Mouse (Mus musculus) lung, adult 2 months (tissue): ENCODE data around the gene H2-Q7. TPM values are rescaled to one million over a fixed set of nuclear protein-coding genes. Genes with fewer than 3 reads are reported as not detected.
"Not testable (repeated sequence)": the region's sequence is repeated elsewhere in the genome, so short reads cannot be mapped to it uniquely, and the experiment has no call there.

Experiments
- DNase-seq: peaks from one replicate; pipeline ENCODE4 v3.0.0; 2022
- H3K4me1 ChIP-seq: fragments of 200-500 bp; 2 replicates; pipeline ENCODE4 v1.6.1; 2011; ENCODE audit warnings: low read length; ENCODE audit not compliant: control insufficient read depth, insufficient read depth
- H3K4me3 ChIP-seq: fragments of 200-500 bp; replicated peaks from 2 replicates; pipeline ENCODE3; 2011; ENCODE audit warnings: low read depth, mild to moderate bottlenecking, control low read depth, low read length; ENCODE audit errors: extremely low read depth
- CTCF ChIP-seq: fragments of 200-500 bp; IDR thresholded peaks from 2 replicates; pipeline ENCODE4 v1.5.1; 2011; ENCODE audit warnings: mild to moderate bottlenecking, low read length, control low read depth; ENCODE audit not compliant: insufficient read depth
- POLR2A ChIP-seq: fragments of 200-500 bp; IDR thresholded peaks from 2 replicates; pipeline ENCODE4 v1.6.1; 2011; ENCODE audit warnings: low read depth, mild to moderate bottlenecking, control low read depth, low read length, borderline replicate concordance; ENCODE audit errors: extremely low read depth
- WGBS: fragments of 180-500 bp; shearing (Covaris S2); methylation state at CpG from one replicate; pipeline ENCODE4 v1.1.7; 2018; 5-methylcytosine and 5-hydroxymethylcytosine counted together
- polyA plus RNA-seq: library from polyadenylated mRNA; depleted of rRNA; stranded (reverse); fragments of >200 nt; gene quantifications from 2 replicates; pipeline ENCODE4 v1.2.3, GENCODE M21; 2012

H2-Q7 gene
- polyA plus RNA-seq, 1 experiment, result 211 TPM

DNA sequence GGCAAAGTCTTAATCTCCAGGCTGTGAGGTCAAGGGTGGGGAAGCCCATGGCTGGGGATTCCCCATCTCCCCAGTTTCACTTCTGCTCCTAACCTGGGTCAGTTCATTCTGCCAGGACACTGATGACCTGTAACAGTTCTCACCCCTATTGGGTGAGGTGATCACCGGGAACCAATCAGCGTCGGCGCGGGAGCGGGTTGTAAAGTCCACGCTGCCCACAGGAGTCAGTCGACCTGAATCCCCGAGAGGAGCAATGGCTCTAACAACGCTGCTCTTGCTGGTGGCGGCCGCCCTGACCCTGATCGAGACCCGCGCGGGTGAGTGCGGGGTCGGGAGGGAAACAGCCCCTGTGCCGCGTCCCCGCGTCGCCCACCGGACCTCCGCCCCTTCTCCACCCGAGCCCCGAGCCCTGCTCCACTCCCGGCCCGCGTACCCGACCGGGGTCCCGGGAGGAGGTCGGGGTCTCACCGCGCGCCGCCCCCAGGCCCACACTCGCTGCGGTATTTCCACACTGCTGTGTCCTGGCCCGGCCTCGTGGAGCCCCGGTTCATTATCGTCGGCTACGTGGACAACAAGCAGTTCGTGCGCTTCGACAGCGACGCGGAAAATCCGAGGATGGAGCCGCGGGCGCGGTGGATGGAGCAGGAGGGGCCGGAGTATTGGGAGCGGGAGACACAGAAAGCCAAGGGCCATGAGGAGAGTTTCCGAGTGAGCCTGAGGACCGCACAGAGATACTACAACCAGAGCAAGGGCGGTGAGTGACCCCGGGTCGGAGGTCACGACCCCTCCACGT, 14.1 kb upstream of the H2-Q7 start, which contains the start of gene H2-Q6:
Gene H2-Q6 (plus strand): TSS at position 227 of the 793 bp plus-strand sequence.
- peak within 1 kb of the TSS; percentile 81 for H3K4me3 ChIP-seq
- DNase-seq, result peak; percentile 72
- 3% methylated on average over 61 of the region's 66 CpGs for WGBS
- TF ChIP-seq POLR2A, result peak; percentile 83; the same call in 1 of the 2 replicates
- not testable (repeated sequence) for H3K4me1 ChIP-seq

DNA sequence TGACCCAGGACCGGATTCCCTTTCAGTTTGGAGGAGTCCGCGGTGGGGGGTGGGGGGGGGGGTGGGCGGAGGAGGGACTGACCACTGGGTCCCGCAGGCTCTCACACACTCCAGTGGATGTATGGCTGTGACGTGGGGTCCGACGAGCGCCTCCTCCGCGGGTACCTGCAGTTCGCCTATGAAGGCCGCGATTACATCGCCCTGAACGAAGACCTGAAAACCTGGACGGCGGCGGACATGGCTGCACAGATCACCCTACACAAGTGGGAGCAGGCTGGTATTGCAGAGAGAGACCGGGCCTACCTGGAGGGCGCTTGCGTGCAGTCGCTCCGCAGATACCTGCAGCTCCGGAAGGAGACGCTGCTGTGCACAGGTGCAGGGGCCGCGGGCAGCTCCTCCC, 13.5 kb upstream of the H2-Q7 start:
- peak; percentile 31 for DNase-seq
- not testable (repeated sequence) for H3K4me1 ChIP-seq
- 23% methylated on average over 28 of the region's 28 CpGs for WGBS
- H3K4me3 ChIP-seq, result peak overlapping the region; percentile 53

DNA sequence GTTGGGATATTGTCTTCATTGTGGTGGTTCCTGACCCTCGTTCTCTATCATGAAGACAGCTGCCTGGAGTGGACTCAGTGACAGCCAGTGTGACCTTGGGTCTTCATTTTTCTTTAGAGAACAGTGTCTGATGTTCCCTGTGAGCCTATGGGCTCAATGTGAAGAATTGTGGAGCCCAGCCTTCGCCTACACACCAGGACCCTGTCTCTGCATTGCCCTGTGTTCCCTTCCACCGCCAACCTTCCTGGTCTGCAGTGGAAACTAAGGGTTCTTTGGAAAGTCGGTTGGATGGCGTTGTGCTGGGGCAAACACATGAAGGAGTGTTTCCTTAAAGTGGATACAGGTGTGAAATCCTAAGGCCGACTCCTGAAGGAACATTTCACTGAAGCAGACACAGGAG, 10.1 kb upstream of the H2-Q7 start:
- DNase-seq, H3K4me1 ChIP-seq, H3K4me3 ChIP-seq: not testable (repeated sequence)
- 90% methylated on average over 6 of the region's 6 CpGs for WGBS

DNA sequence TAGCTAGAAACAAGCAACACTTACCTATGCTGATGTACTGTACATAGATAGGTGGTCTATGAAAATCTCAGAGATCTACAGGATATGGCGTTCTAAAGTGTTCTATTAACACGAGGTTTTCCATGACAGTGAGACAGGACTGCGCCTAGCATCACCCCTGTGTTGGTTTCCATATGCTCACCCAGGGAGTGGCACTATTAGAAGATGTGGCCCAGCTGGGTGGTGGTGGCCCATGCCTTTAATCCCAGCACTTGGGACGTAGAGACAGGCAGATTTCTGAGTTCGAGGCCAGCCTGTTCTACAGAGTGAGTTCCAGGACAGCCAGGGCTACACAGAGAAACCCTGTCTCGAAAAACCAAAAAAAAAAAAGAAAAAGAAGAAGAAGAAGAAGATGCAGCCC, 8.3 kb upstream of the H2-Q7 start:
- not testable (repeated sequence) for H3K4me1 ChIP-seq, DNase-seq, H3K4me3 ChIP-seq
- WGBS, result 88% methylated on average over 6 of the region's 6 CpGs

DNA sequence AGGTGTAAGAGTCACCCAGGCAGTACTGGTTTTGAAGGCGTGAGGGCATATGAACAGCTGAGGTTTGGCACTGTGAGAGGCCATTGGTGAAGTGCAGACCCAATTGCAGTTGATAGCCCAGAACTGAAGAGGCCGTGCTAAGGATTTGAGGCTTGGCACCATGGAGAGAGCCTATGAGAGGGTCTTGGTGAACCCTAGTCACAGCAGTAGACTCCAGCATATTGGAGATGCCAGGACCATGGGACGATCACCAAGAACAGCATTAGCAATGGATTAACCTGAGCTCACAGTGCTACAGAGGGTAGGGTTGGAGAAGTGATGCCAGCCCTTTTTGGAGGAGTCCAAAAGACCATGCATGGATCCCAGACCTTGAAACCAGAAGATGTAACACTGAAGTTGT, 6.8 kb upstream of the H2-Q7 start:
- not testable (repeated sequence) for H3K4me3 ChIP-seq, DNase-seq, H3K4me1 ChIP-seq
- 81% methylated on average over 3 of the region's 3 CpGs for WGBS

DNA sequence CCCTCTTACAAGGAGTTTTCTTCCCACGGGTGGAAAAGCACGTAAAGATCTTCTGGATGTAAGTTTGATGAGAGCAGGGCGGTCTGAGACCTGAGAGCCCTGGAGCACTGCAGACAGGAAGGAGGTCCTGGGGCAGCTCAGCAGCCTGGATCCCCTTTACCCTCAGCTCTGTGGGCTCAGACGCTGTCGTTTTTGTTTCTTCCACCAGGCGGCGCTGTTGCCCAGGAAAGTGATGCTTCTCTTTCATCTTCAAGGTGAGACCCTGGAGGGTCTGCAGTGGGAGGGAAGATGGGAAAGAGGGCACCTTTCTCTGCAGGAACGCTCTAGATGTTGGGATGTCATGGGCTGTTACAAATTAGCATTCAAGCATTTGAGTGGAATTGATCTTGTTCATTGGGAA, 4.1 kb upstream of the H2-Q7 start:
- TF ChIP-seq CTCF, result peak; percentile 51
- WGBS, result 8% methylated on average over 8 of the region's 8 CpGs
- H3K4me3 ChIP-seq, H3K4me1 ChIP-seq: not testable (repeated sequence)
- peak; percentile 20 for DNase-seq

DNA sequence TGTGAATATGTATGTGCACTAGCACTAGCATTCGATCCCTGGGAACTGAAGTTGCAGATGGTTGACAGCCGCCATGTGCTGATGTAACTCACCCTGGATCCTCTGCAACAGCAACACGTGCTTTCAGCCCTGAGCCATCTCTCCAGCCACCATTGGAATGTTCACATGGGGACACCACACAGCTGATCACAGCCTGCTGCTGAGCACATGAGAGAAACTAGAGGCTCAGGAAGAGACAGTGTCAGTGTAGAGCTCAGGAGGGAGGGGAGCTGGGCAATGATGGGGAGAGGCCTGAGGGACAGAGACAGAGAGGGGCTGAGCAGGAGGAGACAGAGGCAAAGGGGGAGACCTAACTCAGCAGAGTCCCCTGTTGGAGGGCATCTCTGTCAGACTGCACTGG, 3.4 kb upstream of the H2-Q7 start:
- H3K4me1 ChIP-seq, DNase-seq, H3K4me3 ChIP-seq: not testable (repeated sequence)
- 64% methylated on average over 3 of the region's 3 CpGs for WGBS

DNA sequence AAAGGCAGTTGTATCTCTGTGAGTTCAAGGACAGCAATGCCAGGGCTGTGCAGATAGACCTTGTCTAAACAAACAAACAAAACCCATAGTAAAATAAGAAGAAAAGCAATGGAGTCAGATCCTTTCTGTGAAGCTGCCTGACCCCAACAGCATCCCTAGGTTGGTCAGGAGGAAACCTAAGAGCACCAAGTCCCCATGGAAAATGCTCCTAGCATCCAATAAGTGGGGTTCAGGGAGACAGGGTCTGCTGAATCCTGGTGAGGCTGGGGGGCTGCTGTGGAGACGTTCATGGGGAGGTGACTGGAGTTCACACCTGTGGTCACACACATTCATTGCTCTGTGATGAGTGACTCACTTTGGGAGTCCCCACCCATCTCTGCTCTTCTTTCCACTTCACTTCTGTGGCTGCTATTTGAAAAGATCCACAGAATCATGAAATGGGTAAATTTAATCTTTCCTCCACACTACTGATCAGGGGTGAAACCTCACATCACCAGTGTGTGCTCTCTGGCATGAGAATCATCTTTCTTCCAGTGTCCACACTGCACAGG, 1.5 kb upstream of the H2-Q7 start:
- not testable (repeated sequence) for DNase-seq, H3K4me3 ChIP-seq, H3K4me1 ChIP-seq
- 65% methylated on average over 1 of the region's 1 CpGs for WGBS

DNA sequence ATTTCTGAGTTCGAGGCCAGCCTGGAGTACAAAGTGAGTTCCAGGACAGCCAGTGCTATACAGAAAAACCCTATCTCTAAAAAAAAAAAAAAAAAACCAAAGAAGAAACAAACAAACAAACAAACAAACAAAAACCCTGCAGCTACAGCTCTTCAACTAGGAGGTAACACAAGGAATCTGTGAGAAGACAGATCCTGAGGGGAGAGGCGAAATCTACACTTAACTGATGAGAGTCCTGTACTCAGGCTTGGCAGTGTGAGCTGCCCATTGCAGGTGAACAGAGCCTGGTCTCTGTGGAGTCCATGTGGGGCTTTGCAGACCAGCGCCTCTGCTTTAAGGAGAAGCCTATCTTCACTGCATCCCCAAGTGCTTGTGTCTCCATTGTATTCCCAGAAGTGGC, 560 bp upstream of the H2-Q7 start:
- 88% methylated on average over 2 of the region's 3 CpGs for WGBS
- H3K4me3 ChIP-seq, DNase-seq: not testable (repeated sequence)

DNA sequence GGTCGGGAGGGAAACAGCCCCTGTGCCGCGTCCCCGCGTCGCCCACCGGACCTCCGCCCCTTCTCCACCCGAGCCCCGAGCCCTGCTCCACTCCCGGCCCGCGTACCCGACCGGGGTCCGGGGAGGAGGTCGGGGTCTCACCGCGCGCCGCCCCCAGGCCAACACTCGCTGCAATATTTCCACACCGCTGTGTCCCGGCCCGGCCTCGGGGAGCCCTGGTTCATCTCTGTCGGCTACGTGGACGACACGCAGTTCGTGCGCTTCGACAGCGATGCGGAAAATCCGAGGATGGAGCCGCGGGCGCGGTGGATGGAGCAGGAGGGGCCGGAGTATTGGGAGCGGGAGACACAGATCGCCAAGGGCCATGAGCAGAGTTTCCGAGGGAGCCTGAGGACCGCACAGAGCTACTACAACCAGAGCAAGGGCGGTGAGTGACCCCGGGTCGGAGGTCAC, 366 bp downstream of the H2-Q7 start:
- H3K4me1 ChIP-seq, DNase-seq: not testable (repeated sequence)
- H3K4me3 ChIP-seq, result peak overlapping the region; percentile 64
- 2% methylated on average over 48 of the region's 48 CpGs for WGBS

More for the DNA sequence above, 560 bp upstream of the H2-Q7 start:
- not testable (repeated sequence) for H3K4me1 ChIP-seq

DNA sequence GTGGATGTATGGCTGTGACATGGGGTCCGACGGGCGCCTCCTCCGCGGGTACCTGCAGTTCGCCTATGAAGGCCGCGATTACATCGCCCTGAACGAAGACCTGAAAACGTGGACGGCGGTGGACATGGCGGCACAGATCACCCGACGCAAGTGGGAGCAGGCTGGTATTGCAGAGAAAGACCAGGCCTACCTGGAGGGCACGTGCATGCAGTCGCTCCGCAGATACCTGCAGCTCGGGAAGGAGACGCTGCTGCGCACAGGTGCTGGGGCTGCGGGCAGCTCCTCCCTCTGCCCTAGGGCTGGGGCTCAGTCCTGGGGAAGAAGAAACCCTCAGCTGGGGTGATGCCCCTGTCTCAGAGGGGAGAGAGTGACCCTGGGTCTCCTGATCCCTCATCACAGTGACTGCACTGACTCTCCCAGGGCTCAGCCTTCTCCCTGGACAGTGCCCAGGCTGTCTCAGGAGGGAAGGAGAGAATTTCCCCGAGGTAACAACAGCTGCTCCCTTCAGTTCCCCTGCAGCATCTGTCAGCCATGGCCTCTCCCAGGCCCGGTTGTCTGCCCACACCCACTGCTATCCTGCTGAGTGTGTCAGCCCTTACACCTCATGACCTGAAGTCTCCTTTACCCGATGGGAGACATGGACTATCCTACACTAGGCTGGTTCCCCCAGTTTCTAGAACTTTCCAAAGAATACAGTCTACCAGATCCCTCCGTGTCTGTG, 1.1 kb downstream of the H2-Q7 start:
- H3K4me3 ChIP-seq, result peak overlapping the region; percentile 37
- not testable (repeated sequence) for H3K4me1 ChIP-seq, DNase-seq
- 55% methylated on average over 27 of the region's 27 CpGs for WGBS

DNA sequence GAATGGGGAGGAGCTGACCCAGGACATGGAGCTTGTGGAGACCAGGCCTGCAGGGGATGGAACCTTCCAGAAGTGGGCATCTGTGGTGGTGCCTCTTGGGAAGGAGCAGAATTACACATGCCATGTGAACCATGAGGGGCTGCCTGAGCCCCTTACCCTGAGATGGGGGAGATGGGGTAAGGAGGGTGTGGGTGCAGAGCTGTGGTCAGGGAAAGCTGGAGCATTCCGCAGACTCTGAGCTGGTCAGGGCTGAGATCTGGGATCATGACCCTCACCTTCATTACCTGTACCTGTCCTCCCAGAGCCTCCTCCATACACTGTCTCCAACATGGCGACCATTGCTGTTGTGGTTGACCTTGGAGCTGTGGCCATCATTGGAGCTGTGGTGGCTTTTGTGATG, 3.4 kb downstream of the H2-Q7 start:
- WGBS, result 96% methylated on average over 2 of the region's 2 CpGs
- DNase-seq, H3K4me3 ChIP-seq, H3K4me1 ChIP-seq: not testable (repeated sequence)

DNA sequence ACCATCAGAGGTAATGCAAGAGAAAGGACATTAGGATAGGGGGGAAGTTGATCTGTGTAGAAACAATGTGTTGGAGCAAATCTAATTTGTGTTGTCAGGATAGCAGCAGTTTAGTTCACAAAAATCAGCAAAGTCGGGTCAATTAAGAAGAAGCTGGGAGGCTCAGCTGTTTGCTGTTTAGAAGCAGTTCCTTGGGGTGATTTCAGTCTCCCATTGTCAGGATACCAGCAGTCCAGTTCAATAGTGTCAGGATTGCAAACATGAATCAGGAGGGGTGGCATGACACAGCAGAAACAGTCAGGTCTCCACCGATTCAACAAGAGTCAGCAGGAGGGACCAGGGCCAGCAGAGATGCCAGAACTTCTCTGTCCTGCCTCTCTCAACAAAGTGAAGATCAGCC, 5.6 kb downstream of the H2-Q7 start:
- not testable (repeated sequence) for H3K4me1 ChIP-seq, DNase-seq, H3K4me3 ChIP-seq
- 90% methylated on average over 2 of the region's 2 CpGs for WGBS

DNA sequence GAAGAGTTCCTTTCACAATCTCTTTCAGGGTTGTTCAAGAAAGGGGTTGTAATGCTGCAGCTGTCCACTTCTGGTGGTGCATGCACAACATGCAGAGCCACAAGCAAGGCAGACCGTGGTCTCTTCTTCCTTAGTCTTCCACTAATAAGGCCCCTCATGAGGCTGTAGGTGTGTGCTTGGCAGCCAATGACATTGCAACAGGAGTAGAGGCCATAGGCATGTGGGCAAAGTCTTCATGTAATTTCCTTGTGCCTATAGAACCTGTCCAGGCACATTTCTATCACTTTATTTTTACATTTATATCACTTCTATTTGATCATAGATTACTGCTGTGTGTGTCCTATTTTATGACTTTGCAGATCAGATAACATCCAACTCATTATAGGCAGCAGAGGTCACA, 19.3 kb downstream of the H2-Q7 start:
- not testable (repeated sequence) for H3K4me3 ChIP-seq, H3K4me1 ChIP-seq, DNase-seq
- no CpG with 5 or more reads among the region's 1 CpGs for WGBS
